Mouse (Mus musculus) G1E (cell line): ENCODE measurements around the gene Traf2. TPM values are rescaled to one million over a fixed set of nuclear protein-coding genes. Genes with fewer than 3 reads are reported as not detected.
A peak's percentile ranks its signal among the peaks of the same experiment; 100 is the strongest.
"Not testable (repeated sequence)": the region's sequence is repeated elsewhere in the genome, so short reads cannot be mapped to it uniquely, and the experiment has no call there.

Experiments used
- ATAC-seq: 2 replicates; pipeline ENCODE4 v1.8.0; 2016; ENCODE audit warnings: mild to moderate bottlenecking; ENCODE audit not compliant: insufficient number of reproducible peaks, poor library complexity, low FRiP score, severe bottlenecking; ENCODE audit errors: extremely low read depth
- DNase-seq: peaks from one replicate; pipeline ENCODE4 v3.0.0; 2012; ENCODE audit warnings: low spot score
- H3K27me3 ChIP-seq: 2 replicates; pipeline ENCODE4 v1.6.1; 2012; ENCODE audit warnings: mild to moderate bottlenecking, low read length, inconsistent platforms; ENCODE audit not compliant: insufficient read depth
- H3K36me3 ChIP-seq: replicated peaks from 2 replicates; pipeline ENCODE3; 2012; ENCODE audit warnings: mild to moderate bottlenecking, inconsistent platforms
- H3K4me1 ChIP-seq: 2 replicates; pipeline ENCODE4 v1.6.1; 2012; ENCODE audit warnings: low read depth, low read length, inconsistent platforms, mixed read lengths; ENCODE audit not compliant: insufficient read depth
- H3K4me3 ChIP-seq: 2 replicates; pipeline ENCODE4 v1.5.1; 2012; ENCODE audit warnings: low read depth, mild to moderate bottlenecking, inconsistent platforms, low read length, moderate library complexity, mixed read lengths
- H3K9me3 ChIP-seq: replicated peaks from 2 replicates; pipeline ENCODE4 v1.6.1; 2012; ENCODE audit warnings: inconsistent platforms
- CTCF ChIP-seq: IDR thresholded peaks from 2 replicates; pipeline ENCODE4 v1.5.1; 2012; ENCODE audit warnings: low read depth, low read length, inconsistent platforms, mixed read lengths
- GATA1 ChIP-seq: IDR thresholded peaks from 2 replicates; pipeline ENCODE4 v1.6.1; 2012; ENCODE audit warnings: borderline replicate concordance, low read length, inconsistent platforms, mixed read lengths
- GATA2 ChIP-seq: IDR thresholded peaks from 2 replicates; pipeline ENCODE4 v1.6.1; 2012; ENCODE audit warnings: low read depth, low read length, inconsistent platforms, borderline replicate concordance
- POLR2AphosphoS5 ChIP-seq: IDR thresholded peaks from 2 replicates; pipeline ENCODE4 v1.6.1; 2012; ENCODE audit warnings: low read depth, low read length, inconsistent platforms; ENCODE audit not compliant: insufficient replicate concordance
- TAL1 ChIP-seq: conservative IDR thresholded peaks from 2 replicates; pipeline ENCODE4 v1.6.1; 2012; ENCODE audit warnings: low read depth, low read length, inconsistent platforms, mixed read lengths
- polyA plus RNA-seq: library from polyadenylated mRNA; stranded (reverse); fragments of >175 nt; gene quantifications from 2 replicates; pipeline ENCODE4 v1.2.3, GENCODE M21; 2012
- total RNA-seq, 2 experiments: library from RNA; stranded (forward) in 1 of 2; stranded (reverse) in 1 of 2; fragments of 200-1000 nt in 1 of 2; fragments of >200 nt in 1 of 2; fragmentation: Nextera tagmentation in 1 of 2; gene quantifications; 2 replicates each; pipeline ENCODE4 v1.2.3; 2014 to 2017

Gene Traf2
- total and polyA plus RNA-seq, 3 experiments: 7.1 to 18.1 (median 7.8) TPM

GRCm38 (mm10) chr2:25558774-25559173, 12.0 kb upstream of the Traf2 start:
- Histone ChIP-seq H3K4me1 (peaks cover 44% of the 10 kb centered on the region), H3K36me3 (peaks cover 54% of the 10 kb centered on the region), H3K9me3 (no peaks in the 10 kb centered on the region), H3K27me3 (no peaks in the 10 kb centered on the region), H3K4me3 (peak overlapping the region; percentile 93; the same call in 1 of the 2 replicates)
- no peak for ATAC-seq
- no peak for DNase-seq
- TF ChIP-seq TAL1 (no peak), POLR2AphosphoS5 (no peak), GATA1 (no peak), GATA2 (no peak), CTCF (no peak)

DNA sequence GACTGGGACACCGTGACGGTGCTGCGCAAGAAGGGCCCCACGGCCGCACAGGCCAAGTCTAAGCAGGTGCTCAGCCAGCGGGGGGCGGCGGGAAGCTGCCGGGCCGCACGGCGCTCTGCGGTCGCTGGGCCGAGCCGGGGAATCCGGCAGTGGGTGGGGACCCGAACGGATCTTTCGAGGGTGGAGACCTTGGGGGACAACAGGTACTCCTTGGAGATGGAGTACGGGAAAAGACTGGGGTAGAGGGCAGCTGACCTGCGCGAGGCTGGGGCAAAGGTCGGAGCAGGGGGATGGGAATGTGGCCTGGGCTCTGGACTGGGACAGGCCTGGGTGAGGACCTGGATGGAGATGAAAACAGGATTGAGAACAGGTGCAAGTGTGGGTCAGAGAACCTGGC, 11.2 kb upstream of the Traf2 start:
- ATAC-seq: no peak

DNA sequence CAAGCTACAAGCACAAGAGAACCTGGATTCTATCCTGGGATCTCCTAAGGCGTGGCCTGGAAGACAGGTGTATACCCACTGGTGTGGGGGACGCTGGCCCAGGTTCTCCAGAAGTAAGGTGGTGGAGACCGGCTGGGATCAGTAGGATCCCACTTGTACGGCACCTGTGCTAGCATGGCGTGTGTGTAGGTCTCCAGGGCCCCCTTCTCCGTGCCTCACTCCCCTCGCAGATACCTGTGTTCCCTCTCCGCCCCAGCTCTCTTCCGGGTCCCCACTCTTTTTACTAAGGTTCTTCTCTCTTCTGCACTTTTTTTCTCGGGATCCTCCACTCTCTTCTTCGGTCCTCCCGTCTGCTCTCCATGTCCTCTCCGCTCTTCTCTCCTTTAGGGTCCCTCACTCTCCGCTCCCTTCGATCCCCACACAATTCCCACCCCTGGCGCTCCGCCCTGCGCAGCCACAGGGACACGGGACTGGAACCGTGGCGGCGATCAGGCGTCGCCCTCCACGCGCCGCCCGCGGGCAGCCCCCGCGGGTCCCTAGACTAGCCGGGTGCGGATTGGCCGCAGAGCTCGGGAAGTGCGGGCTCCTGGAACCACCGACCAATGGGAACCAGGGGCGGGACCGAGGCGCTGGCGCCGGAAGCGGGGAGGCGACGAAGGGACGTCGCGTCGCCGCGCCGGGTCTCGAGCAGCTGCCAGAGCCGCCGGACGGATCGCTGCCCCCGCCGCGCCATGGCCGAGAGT, 10.7 kb upstream of the Traf2 start, which contains the start of gene Edf1:
Gene Edf1, plus strand, starts transcription at position 627 of the 743 bp plus-strand sequence.
- Histone ChIP-seq H3K4me1 (peaks cover 47% of the 10 kb centered on the region), H3K27me3 (no peaks in the 10 kb centered on the region), H3K36me3 (peaks cover 41% of the 10 kb centered on the region), H3K4me3 (peak within 1 kb of the TSS; percentile 93), H3K9me3 (no peaks in the 10 kb centered on the region)
- TF ChIP-seq GATA1: no peak
- TF ChIP-seq GATA2: no peak
- no peak for TF ChIP-seq POLR2AphosphoS5
- ATAC-seq (peak; percentile 87), DNase-seq (peak; percentile 100)

More for the DNA sequence above, 11.2 kb upstream of the Traf2 start:
- H3K36me3 ChIP-seq: peaks cover 46% of the 10 kb centered on the region
- H3K4me3 ChIP-seq: peak overlapping the region; percentile 93
- no peak for TF ChIP-seq POLR2AphosphoS5
- no peak for TF ChIP-seq CTCF
- TF ChIP-seq GATA1: no peak
- no peak for TF ChIP-seq TAL1
- TF ChIP-seq GATA2: no peak
- DNase-seq: peak; percentile 37
- H3K27me3 ChIP-seq: no peaks in the 10 kb centered on the region
- peaks cover 46% of the 10 kb centered on the region for H3K4me1 ChIP-seq
- no peaks in the 10 kb centered on the region for H3K9me3 ChIP-seq

DNA sequence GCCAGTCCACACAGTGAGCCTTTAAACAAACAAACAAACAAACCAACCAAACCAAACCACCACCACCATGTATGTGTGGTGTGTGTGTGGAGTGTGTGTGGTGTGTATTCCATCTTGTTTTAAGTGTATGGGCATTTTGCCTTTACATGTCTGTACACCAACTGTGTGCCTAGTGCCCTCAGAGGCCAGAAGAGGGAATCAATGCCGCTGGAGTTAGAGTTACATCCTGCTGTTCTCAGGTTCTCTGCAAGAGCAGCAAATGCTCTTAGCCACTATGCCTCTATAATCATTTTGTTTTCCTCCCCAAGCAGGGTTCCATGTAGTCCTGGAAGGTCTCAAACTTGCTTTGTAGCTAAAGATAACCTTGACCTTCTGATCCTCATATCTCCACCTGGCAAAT, 9.6 kb upstream of the Traf2 start:
- TF ChIP-seq CTCF (no peak), POLR2AphosphoS5 (no peak), GATA1 (no peak), TAL1 (no peak), GATA2 (no peak)

DNA sequence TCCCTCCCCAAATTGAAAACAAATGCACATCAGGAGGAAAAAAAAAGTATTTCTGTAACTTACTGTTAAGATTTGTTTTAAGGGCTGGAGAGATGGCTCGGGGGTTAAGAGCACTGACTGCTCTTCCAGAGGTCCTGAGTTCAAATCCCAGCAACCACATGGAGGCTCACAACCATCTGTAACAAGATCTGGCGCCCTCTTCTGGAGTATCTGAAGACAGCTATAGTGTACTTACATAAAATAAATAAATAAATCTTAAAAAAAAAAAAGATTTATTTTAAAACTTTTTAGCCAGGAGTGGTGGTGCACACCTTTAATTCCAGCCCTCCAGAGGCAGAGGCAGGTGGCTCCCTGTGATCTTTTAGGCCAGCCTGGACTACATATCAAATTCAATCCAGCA, 8.7 kb upstream of the Traf2 start:
- H3K4me3 ChIP-seq, H3K27me3 ChIP-seq, ATAC-seq, H3K9me3 ChIP-seq, DNase-seq: not testable (repeated sequence)
- Histone ChIP-seq H3K4me1 (peaks cover 37% of the 10 kb centered on the region), H3K36me3 (peaks cover 22% of the 10 kb centered on the region)

More for the DNA sequence above, 9.6 kb upstream of the Traf2 start:
- DNase-seq (no peak), ATAC-seq (no peak)
- Histone ChIP-seq H3K4me1 (peaks cover 39% of the 10 kb centered on the region), H3K36me3 (peaks cover 30% of the 10 kb centered on the region), H3K4me3 (no peak overlapping the region), H3K9me3 (no peaks in the 10 kb centered on the region), H3K27me3 (no peaks in the 10 kb centered on the region)

- peaks cover 30% of the 10 kb centered on the region for H3K4me1 ChIP-seq
- not testable (repeated sequence) for H3K4me3 ChIP-seq, DNase-seq, H3K27me3 ChIP-seq, ATAC-seq, H3K9me3 ChIP-seq, H3K36me3 ChIP-seq
These were observed 6.5 kb upstream of the Traf2 start for GRCm38 (mm10) chr2:25553171-25553786.
